Mouse (Mus musculus): ENCODE measurements around the gene Notch2.

- TF ChIP-seq CTCF (IDR thresholded peaks at IDR 0.05; ENCODE audit: low read depth) (no peak), EP300 (IDR thresholded peaks at IDR 0.05; ENCODE audit: low read depth) (no peak)
Measured at GRCm38 (mm10) chr3:98087551-98087950, 74.2 kb downstream of the Notch2 start.
